Mouse (Mus musculus): ENCODE data around the gene Tpd52l2.

GRCm38 (mm10) chr2:181532589-181532988 is 35.6 kb downstream of the Tpd52l2 start:
- TF ChIP-seq CTCF (conservative IDR thresholded peaks at IDR 0.05; ENCODE audit: low read length) (no peak), POU5F1 (IDR thresholded peaks at IDR 0.05; ENCODE audit: borderline replicate concordance, low read length) (no peak)

Data from E14TG2a.4 (cell line).